In genomic region chr4:33188164-33188563, GRCm38 (mm10) we compare ENCODE assay signal across 10 mouse cellular contexts. TPM values are rescaled to one million over a fixed set of nuclear protein-coding genes. Genes with fewer than 3 reads are reported as not detected.
DNase-seq lines count a peak whose midpoint lies in the region; ATAC-seq lines count a peak whose summit lies in the region.
"Had no signal": no experiment of that assay in that cellular context is flagged by ENCODE, and none has a peak within 500 bp of the region (broad histone marks: within the 10 kb centered on the region; RNA-seq: fewer than 3 reads in every experiment).

No protein-coding gene starts in this region.

- no peaks in the 10 kb centered on the region for H3K4me1 ChIP-seq in brown adipose tissue, adult 24 weeks (ENCODE audit: control insufficient read depth, insufficient read depth, insufficient read length, low read length)
- peaks cover 7% of the 10 kb centered on the region for H3K4me1 ChIP-seq in forebrain, embryonic 16.5 days (replicated peaks; ENCODE audit: control insufficient read depth, insufficient read depth, low read length)
- H3K4me1 ChIP-seq in intestine, embryonic 14.5 days (replicated peaks; ENCODE audit: control insufficient read depth, insufficient read depth, low read length) = 0 out of 2 replicates have a peak, but pooled peaks cover 8% of the 10 kb centered on the region
- peaks cover 11% of the 10 kb centered on the region for H3K4me1 ChIP-seq in liver, embryonic 15.5 days (replicated peaks)
- peaks cover 2% of the 10 kb centered on the region; the same call in 1 of the 2 replicates for H3K4me1 ChIP-seq in neural tube, embryonic 12.5 days

- ATAC-seq in forebrain, embryonic 16.5 days = no peak
- 0 out of 2 replicates have a peak, but pooled peaks have one; percentile 21 for ATAC-seq in intestine, embryonic 14.5 days (replicated peaks; ENCODE audit: low FRiP score, low TSS enrichment, low read depth)
- ATAC-seq in liver, embryonic 15.5 days (ENCODE audit: insufficient read depth) = no peak
- ATAC-seq in neural tube, embryonic 12.5 days (ENCODE audit: low FRiP score, low read depth) = 0 out of 2 replicates have a peak, but pooled peaks have one; percentile 26

- H3K4me3 ChIP-seq in brown adipose tissue, adult 24 weeks (ENCODE audit: insufficient read depth, low read depth, low read length) = peak overlapping the region; percentile 3; the same call in 1 of the 2 replicates
- peak overlapping the region; percentile 81 for H3K4me3 ChIP-seq in forebrain, embryonic 16.5 days (replicated peaks; ENCODE audit: low read length)
- peak overlapping the region; percentile 52 for H3K4me3 ChIP-seq in intestine, embryonic 14.5 days (ENCODE audit: low read depth, low read length)
- no peak overlapping the region for H3K4me3 ChIP-seq in liver, embryonic 15.5 days (replicated peaks)
- H3K4me3 ChIP-seq in neural tube, embryonic 12.5 days = no peak overlapping the region; the same call in 1 of the 2 replicates

- WGBS in forebrain, embryonic 16.5 days = 10% methylated on average over 9 of the region's 9 CpGs
- WGBS in intestine, embryonic 14.5 days = 11% methylated on average over 9 of the region's 9 CpGs
- WGBS in liver, embryonic 15.5 days (ENCODE audit: insufficient replicate concordance) = 26% methylated on average over 9 of the region's 9 CpGs
- 27% methylated on average over 9 of the region's 9 CpGs for WGBS in neural tube, embryonic 12.5 days

- H3K27ac ChIP-seq in brown adipose tissue, adult 24 weeks (replicated peaks; ENCODE audit: low read depth, low read length) = no peak overlapping the region
- peak overlapping the region; percentile 28 for H3K27ac ChIP-seq in forebrain, embryonic 16.5 days (ENCODE audit: low read length)
- H3K27ac ChIP-seq in intestine, embryonic 14.5 days (ENCODE audit: low read depth) = no peak overlapping the region
- no peak overlapping the region for H3K27ac ChIP-seq in liver, embryonic 15.5 days (replicated peaks)
- no peak overlapping the region for H3K27ac ChIP-seq in neural tube, embryonic 12.5 days

- 0 out of 2 replicates have a peak, but pooled peaks cover 2% of the 10 kb centered on the region for H3K36me3 ChIP-seq in forebrain, embryonic 16.5 days (ENCODE audit: control insufficient read depth, insufficient read depth)
- no peaks in the 10 kb centered on the region for H3K36me3 ChIP-seq in intestine, embryonic 14.5 days (ENCODE audit: control insufficient read depth, insufficient read depth, low read length)
- H3K36me3 ChIP-seq in liver, embryonic 15.5 days (replicated peaks) = no peaks in the 10 kb centered on the region
- no peaks in the 10 kb centered on the region for H3K36me3 ChIP-seq in neural tube, embryonic 12.5 days

- 0 out of 2 replicates have a peak overlapping the region, but pooled peaks have one; percentile 22 for H3K9ac ChIP-seq in forebrain, embryonic 16.5 days (replicated peaks; ENCODE audit: low read depth, low read length)
- H3K9ac ChIP-seq in intestine, embryonic 14.5 days (ENCODE audit: low read length) = no peak overlapping the region
- H3K9ac ChIP-seq in liver, embryonic 15.5 days = no peak overlapping the region
- no peak overlapping the region for H3K9ac ChIP-seq in neural tube, embryonic 12.5 days

- H3K27me3 ChIP-seq in forebrain, embryonic 16.5 days (replicated peaks; ENCODE audit: control insufficient read depth, insufficient read depth, low read length) = no peaks in the 10 kb centered on the region
- H3K27me3 ChIP-seq in intestine, embryonic 14.5 days (replicated peaks; ENCODE audit: control insufficient read depth, insufficient read depth, low read length) = no peaks in the 10 kb centered on the region
- peaks cover 52% of the 10 kb centered on the region for H3K27me3 ChIP-seq in liver, embryonic 15.5 days
- H3K27me3 ChIP-seq in neural tube, embryonic 12.5 days (replicated peaks) = 0 out of 2 replicates have a peak, but pooled peaks cover 9% of the 10 kb centered on the region

- no peaks in the 10 kb centered on the region for H3K9me3 ChIP-seq in forebrain, embryonic 16.5 days (ENCODE audit: control insufficient read depth, low read length)
- H3K9me3 ChIP-seq in intestine, embryonic 14.5 days (ENCODE audit: control insufficient read depth, low read length) = no peaks in the 10 kb centered on the region
- no peaks in the 10 kb centered on the region for H3K9me3 ChIP-seq in liver, embryonic 15.5 days (replicated peaks)
- H3K9me3 ChIP-seq in neural tube, embryonic 12.5 days = no peaks in the 10 kb centered on the region

- peak; percentile 36 to 48 for DNase-seq in heart, adult 18-20 months
- DNase-seq in heart, adult 8-10 months (ENCODE audit: low spot score) = no peak
- peak; percentile 72 for DNase-seq in intestine, embryonic 14.5 days (ENCODE audit: low spot score)
- DNase-seq in thymus, postnatal 25 days = no peak

- peak overlapping the region; percentile 91 for H3K4me2 ChIP-seq in forebrain, embryonic 16.5 days (ENCODE audit: low read length)
- H3K4me2 ChIP-seq in intestine, embryonic 14.5 days (ENCODE audit: low read length) = peak overlapping the region; percentile 96
- H3K4me2 ChIP-seq in liver, embryonic 15.5 days = peak overlapping the region; percentile 77
- peak overlapping the region; percentile 78 for H3K4me2 ChIP-seq in neural tube, embryonic 12.5 days (replicated peaks)

RNA-seq across cellular contexts. Expression of gene Pm20d2, which starts 1.4 kb away (rescaled TPM):
- 10 to 100 TPM; 69.3 to 77.0 TPM for total RNA-seq in heart, adult 18-20 months (2021)
- 10 to 100 TPM; 69.3 to 75.5 (median 72.3) TPM for total RNA-seq in heart, adult 8-10 months (2022)
- polyA plus RNA-seq in brown adipose tissue, adult 24 weeks (2012; ENCODE audit: insufficient read depth, insufficient read length, missing spikeins) = 3.4 and 5.0 TPM in 2 replicates
- polyA plus RNA-seq in forebrain, embryonic 16.5 days (2015; fragmentation: Nextera tagmentation; extraction: Ambion mirVana) = 2.8 and 2.9 TPM in 2 replicates
- 1.2 TPM in 2 replicates for polyA plus RNA-seq in intestine, embryonic 14.5 days (2014; fragmentation: Nextera tagmentation; extraction: Ambion mirVana)
- 0.09 and 0.31 TPM in 2 replicates for polyA plus RNA-seq in liver, embryonic 15.5 days (2015; fragmentation: Nextera tagmentation; extraction: Ambion mirVana)
- 0.86 and 1.2 TPM in 2 replicates for polyA plus RNA-seq in neural tube, embryonic 12.5 days (2016; fragmentation: Nextera tagmentation; extraction: Ambion mirVana)
- polyA plus RNA-seq: C2C12 had no signal

RNA-seq across cellular contexts. Expression of gene Srsf12, which starts 20.6 kb away (rescaled TPM):
- total RNA-seq in heart, adult 18-20 months (2021) = not detected
- not detected for total RNA-seq in heart, adult 8-10 months (2022)
- polyA plus RNA-seq in brown adipose tissue, adult 24 weeks (2012; ENCODE audit: insufficient read depth, insufficient read length, missing spikeins) = not detected in 2 replicates
- 36.4 and 44.2 TPM in 2 replicates for polyA plus RNA-seq in forebrain, embryonic 16.5 days (2015; fragmentation: Nextera tagmentation; extraction: Ambion mirVana)
- 9.5 and 9.8 TPM in 2 replicates for polyA plus RNA-seq in intestine, embryonic 14.5 days (2014; fragmentation: Nextera tagmentation; extraction: Ambion mirVana)
- polyA plus RNA-seq in liver, embryonic 15.5 days (2015; fragmentation: Nextera tagmentation; extraction: Ambion mirVana) = 0.07 and 0.13 TPM in 2 replicates
- 20.2 and 23.1 TPM in 2 replicates for polyA plus RNA-seq in neural tube, embryonic 12.5 days (2016; fragmentation: Nextera tagmentation; extraction: Ambion mirVana)
- polyA plus RNA-seq: C2C12 had no signal

RNA-seq across cellular contexts. Expression of gene Gabrr1, which starts 55.8 kb away (rescaled TPM):
- under 1 TPM; 0.59 to 0.62 TPM for total RNA-seq in heart, adult 18-20 months (2021)
- total RNA-seq in heart, adult 8-10 months (2022) = 1 to 10 TPM in 1 of 4 experiments, under 1 TPM in 3; 0.38 to 1.0 (median 0.62) TPM
- not detected in 2 replicates for polyA plus RNA-seq in brown adipose tissue, adult 24 weeks (2012; ENCODE audit: insufficient read depth, insufficient read length, missing spikeins)
- 0.14 TPM in 1 of 2 replicates, not detected in the other for polyA plus RNA-seq in forebrain, embryonic 16.5 days (2015; fragmentation: Nextera tagmentation; extraction: Ambion mirVana)
- not detected in 2 replicates for polyA plus RNA-seq in intestine, embryonic 14.5 days (2014; fragmentation: Nextera tagmentation; extraction: Ambion mirVana)
- not detected in 2 replicates for polyA plus RNA-seq in liver, embryonic 15.5 days (2015; fragmentation: Nextera tagmentation; extraction: Ambion mirVana)
- polyA plus RNA-seq in neural tube, embryonic 12.5 days (2016; fragmentation: Nextera tagmentation; extraction: Ambion mirVana) = not detected in 2 replicates
- polyA plus RNA-seq: spleen, adult 2 months had no signal

Comparison
In these comparisons a context has a peak if more than half of its experiments do, and no peak if none do; other contexts are left out.
1. DNase-seq: peak in heart, adult 18-20 months (2 of 2) and intestine, embryonic 14.5 days (single experiment); none in heart, adult 8-10 months (single experiment) and thymus, postnatal 25 days (single experiment).
2. H3K4me3 ChIP-seq: peak in brown adipose tissue, adult 24 weeks (single experiment), forebrain, embryonic 16.5 days (single experiment) and intestine, embryonic 14.5 days (single experiment); none in liver, embryonic 15.5 days (single experiment) and neural tube, embryonic 12.5 days (single experiment).
3. ATAC-seq: peak in intestine, embryonic 14.5 days (single experiment) and neural tube, embryonic 12.5 days (single experiment); none in forebrain, embryonic 16.5 days (single experiment) and liver, embryonic 15.5 days (single experiment).
4. Peak in every context shown above with its lines, with median percentiles within 50 percentile points of each other: H3K4me2 ChIP-seq.